Mouse (Mus musculus) heart, postnatal 0 days (tissue): Measurements from ENCODE around the gene Igsf21. TPM values are rescaled to one million over a fixed set of nuclear protein-coding genes. Genes with fewer than 3 reads are reported as not detected.

Experiments
- ATAC-seq: fragments of 200-750 bp; cut with Nextera tagmentation; 2 replicates; pipeline ENCODE4 v1.8.0; 2017; ENCODE audit warnings: low read depth, moderate number of reproducible peaks, moderate library complexity; ENCODE audit not compliant: insufficient read depth
- DNase-seq: peaks from one replicate; pipeline ENCODE4 v3.0.0-alpha.2; 2016; ENCODE audit warnings: low spot score
- H3K27ac ChIP-seq: fragments of 300-500 bp; sonication (generic); 2 replicates; pipeline ENCODE4 v1.5.1; 2014; ENCODE audit warnings: low read depth, mild to moderate bottlenecking
- H3K27me3 ChIP-seq: fragments of 300-500 bp; sonication (generic); 2 replicates; pipeline ENCODE4 v1.6.1; 2014; ENCODE audit warnings: low read length, mixed read lengths; ENCODE audit not compliant: control insufficient read depth, insufficient read depth
- H3K36me3 ChIP-seq: fragments of 300-500 bp; sonication (generic); replicated peaks from 2 replicates; pipeline ENCODE4 v1.6.1; 2014; ENCODE audit warnings: low read length, mixed read lengths; ENCODE audit not compliant: control insufficient read depth, insufficient read depth
- H3K4me1 ChIP-seq: fragments of 300-500 bp; sonication (generic); 2 replicates; pipeline ENCODE4 v1.6.1; 2014; ENCODE audit warnings: antibody characterized with exemption; ENCODE audit not compliant: control insufficient read depth, insufficient read depth
- H3K4me2 ChIP-seq: fragments of 300-500 bp; sonication (generic); 2 replicates; pipeline ENCODE4 v1.6.1; 2014; ENCODE audit warnings: low read depth, mild to moderate bottlenecking, low read length, moderate library complexity
- H3K4me3 ChIP-seq: fragments of 300-500 bp; sonication (generic); 2 replicates; pipeline ENCODE4 v1.5.1; 2014; ENCODE audit warnings: low read depth, low read length
- H3K9ac ChIP-seq: fragments of 300-500 bp; sonication (generic); replicated peaks from 2 replicates; pipeline ENCODE4 v1.6.1; 2014; ENCODE audit warnings: low read depth, low read length, mixed read lengths
- H3K9me3 ChIP-seq: fragments of 300-500 bp; sonication (generic); replicated peaks from 2 replicates; pipeline ENCODE4 v1.6.1; 2016; ENCODE audit warnings: low read length; ENCODE audit not compliant: control insufficient read depth
- CTCF ChIP-seq: IDR thresholded peaks from 2 replicates; pipeline ENCODE4 v1.5.1; 2016; ENCODE audit warnings: antibody characterized with exemption, control low read depth, low read depth
- EP300 ChIP-seq: IDR thresholded peaks from 2 replicates; pipeline ENCODE4 v1.6.1; 2016; ENCODE audit warnings: antibody characterized with exemption, low read depth
- WGBS: fragments of 180-500 bp; shearing (Covaris S2); extraction: QIAGEN DNeasy Blood & Tissue Kit; methylation state at CpG from one replicate; pipeline ENCODE4 v1.1.7; 2014; 5-methylcytosine and 5-hydroxymethylcytosine counted together
- polyA plus RNA-seq: library from polyadenylated mRNA; unstranded; fragments of >200 nt; fragmentation: Nextera tagmentation; extraction: Ambion mirVana; gene quantifications from 2 replicates; pipeline ENCODE4 v1.2.1, GENCODE M21; 2015
- total RNA-seq: library from RNA; depleted of rRNA; stranded (reverse); fragments of >200 nt; gene quantifications from 2 replicates; pipeline ENCODE4 v1.2.3, GENCODE M21; 2014; ENCODE audit warnings: low replicate concordance

Igsf21 gene
- total and polyA plus RNA-seq, 2 experiments from 2014 or later: 0.05 TPM; not detected in 1

DNA sequence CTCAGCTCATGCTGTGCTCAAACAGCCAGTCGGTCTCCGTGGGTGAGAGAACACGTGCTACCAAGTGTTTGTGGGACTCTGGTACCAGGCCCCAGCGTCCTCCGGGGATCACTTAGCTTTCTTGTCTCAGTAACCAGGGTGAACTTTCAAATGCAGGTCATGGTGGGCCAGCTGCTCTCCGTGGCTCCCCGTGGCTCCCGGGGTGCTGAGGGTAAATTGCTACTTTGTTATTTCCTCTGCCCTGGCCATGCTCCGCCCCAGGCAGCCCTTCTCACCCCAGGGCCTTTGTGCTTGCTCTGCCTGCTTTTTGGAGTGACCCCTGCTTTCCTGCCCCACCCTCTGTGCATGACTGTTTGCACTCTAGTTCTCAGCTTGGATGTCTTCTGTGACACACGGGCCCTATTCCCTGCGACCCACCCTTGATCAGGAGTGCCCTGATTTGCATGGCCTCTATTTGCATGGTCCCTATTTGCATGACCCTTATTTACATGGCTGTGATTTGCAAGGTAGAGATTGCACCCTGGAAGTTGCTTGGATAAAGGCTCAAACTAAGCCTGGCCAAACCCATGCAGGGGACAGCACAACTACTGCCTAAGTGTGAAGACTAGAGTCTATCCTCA lies 143.9 kb downstream of the Igsf21 start:
- Histone ChIP-seq H3K4me3 (no peak overlapping the region), H3K9ac (no peak overlapping the region), H3K4me1 (no peaks in the 10 kb centered on the region), H3K36me3 (no peaks in the 10 kb centered on the region), H3K27ac (no peak overlapping the region), H3K4me2 (no peak overlapping the region), H3K9me3 (no peaks in the 10 kb centered on the region), H3K27me3 (peaks cover 29% of the 10 kb centered on the region)
- 19% methylated on average over 11 of the region's 11 CpGs for WGBS
- ATAC-seq (no peak), DNase-seq (no peak)
- TF ChIP-seq EP300 (no peak), CTCF (no peak)

DNA sequence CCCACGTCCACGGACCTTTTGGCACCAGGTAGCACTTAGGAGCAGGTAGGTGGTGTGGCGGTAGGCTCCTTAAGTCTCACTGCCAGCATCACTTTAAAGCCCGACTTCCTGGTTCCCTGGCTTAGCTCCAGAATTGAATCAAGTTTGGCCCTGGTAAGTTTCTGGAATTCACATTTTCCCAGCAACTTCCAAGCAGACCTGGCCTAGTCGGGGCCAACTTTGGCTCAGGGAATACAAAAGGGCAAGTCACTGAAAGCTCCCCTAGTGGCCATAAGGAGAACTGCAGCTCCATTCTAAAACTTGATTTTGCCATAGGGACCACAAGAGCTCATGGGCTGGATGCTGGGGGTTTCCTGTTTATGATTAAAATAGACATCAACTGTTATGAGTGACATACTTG lies 145.5 kb downstream of the Igsf21 start:
- peaks cover 27% of the 10 kb centered on the region for H3K27me3 ChIP-seq

GRCm38 (mm10) chr4:140100141-140100540 lies 146.4 kb downstream of the Igsf21 start:
- Histone ChIP-seq H3K27me3 (peaks cover 27% of the 10 kb centered on the region), H3K4me1 (no peaks in the 10 kb centered on the region), H3K36me3 (no peaks in the 10 kb centered on the region), H3K4me3 (no peak overlapping the region), H3K9me3 (no peaks in the 10 kb centered on the region), H3K27ac (no peak overlapping the region), H3K9ac (no peak overlapping the region), H3K4me2 (no peak overlapping the region)
- 67% methylated on average over 1 of the region's 1 CpGs for WGBS
- no peak for TF ChIP-seq EP300
- 0 out of 2 replicates have a peak, but pooled peaks have one; percentile 18 for TF ChIP-seq CTCF
- ATAC-seq: no peak
- DNase-seq: no peak

More for the DNA sequence above, 145.5 kb downstream of the Igsf21 start:
- Histone ChIP-seq H3K36me3 (no peaks in the 10 kb centered on the region), H3K27ac (no peak overlapping the region), H3K9ac (no peak overlapping the region), H3K4me3 (no peak overlapping the region), H3K4me2 (no peak overlapping the region), H3K9me3 (no peaks in the 10 kb centered on the region), H3K4me1 (no peaks in the 10 kb centered on the region)
- peak; percentile 10 for DNase-seq
- TF ChIP-seq CTCF (peak; percentile 60), EP300 (no peak)
- 62% methylated on average over 5 of the region's 5 CpGs for WGBS
- no peak for ATAC-seq

GRCm38 (mm10) chr4:140096283-140096682 lies 150.3 kb downstream of the Igsf21 start:
- no peaks in the 10 kb centered on the region for H3K4me1 ChIP-seq
- H3K27ac ChIP-seq: no peak overlapping the region
- no peak for TF ChIP-seq EP300
- peak; percentile 25; the same call in 1 of the 2 replicates for TF ChIP-seq CTCF
- no peak overlapping the region for H3K9ac ChIP-seq
- DNase-seq: no peak
- 46% methylated on average over 2 of the region's 2 CpGs for WGBS
- no peak overlapping the region for H3K4me3 ChIP-seq
- no peak for ATAC-seq
- H3K4me2 ChIP-seq: no peak overlapping the region
- H3K9me3 ChIP-seq: no peaks in the 10 kb centered on the region
- no peaks in the 10 kb centered on the region for H3K36me3 ChIP-seq
- no peaks in the 10 kb centered on the region for H3K27me3 ChIP-seq

DNA sequence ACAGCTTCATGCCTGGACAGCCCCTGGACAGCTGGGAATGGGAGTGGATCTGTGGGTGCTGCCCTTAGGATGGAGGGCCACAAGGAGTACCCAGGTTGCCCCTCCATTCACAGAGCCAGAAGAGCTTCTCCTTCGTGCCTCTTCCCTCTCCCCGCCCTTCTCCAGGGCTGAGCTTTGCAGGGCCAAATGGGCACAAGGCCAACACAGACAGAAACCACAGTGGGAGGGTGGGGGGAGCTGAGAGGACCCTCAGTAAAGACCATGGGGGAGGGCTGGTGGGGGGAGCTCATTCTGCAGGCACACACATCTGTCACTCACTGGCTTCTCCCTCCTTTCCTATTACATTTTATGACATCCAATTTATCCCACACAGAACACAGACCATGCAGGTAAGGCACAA lies 151.7 kb downstream of the Igsf21 start:
- no peak overlapping the region for H3K9ac ChIP-seq
- 38% methylated on average over 2 of the region's 2 CpGs for WGBS
- no peaks in the 10 kb centered on the region for H3K36me3 ChIP-seq
- H3K4me1 ChIP-seq: no peaks in the 10 kb centered on the region
- no peak overlapping the region for H3K27ac ChIP-seq
- TF ChIP-seq CTCF (no peak), EP300 (no peak)
- H3K27me3 ChIP-seq: no peaks in the 10 kb centered on the region
- no peaks in the 10 kb centered on the region for H3K9me3 ChIP-seq
- no peak for DNase-seq
- no peak overlapping the region for H3K4me3 ChIP-seq
- ATAC-seq: no peak
- H3K4me2 ChIP-seq: no peak overlapping the region

GRCm38 (mm10) chr4:140092367-140092766 lies 154.2 kb downstream of the Igsf21 start:
- WGBS: 70% methylated on average over 11 of the region's 11 CpGs
- no peaks in the 10 kb centered on the region for H3K4me1 ChIP-seq

More at GRCm38 (mm10) chr4:140092367-140092766, 154.2 kb downstream of the Igsf21 start:
- ATAC-seq (no peak), DNase-seq (no peak)
- Histone ChIP-seq H3K9ac (no peak overlapping the region), H3K4me2 (no peak overlapping the region), H3K27me3 (no peaks in the 10 kb centered on the region), H3K27ac (no peak overlapping the region), H3K4me3 (no peak overlapping the region), H3K36me3 (no peaks in the 10 kb centered on the region), H3K9me3 (no peaks in the 10 kb centered on the region)
- TF ChIP-seq CTCF (no peak), EP300 (no peak)
